Comparison of ENCODE assay signal across 24 mouse cellular contexts in genomic region chr6:24564081-24564480, GRCm38 (mm10). TPM values are rescaled to one million over a fixed set of nuclear protein-coding genes. Genes with fewer than 3 reads are reported as not detected.
A peak's percentile ranks its signal among the peaks of the same experiment; 100 is the strongest.
DNase-seq lines count a peak whose midpoint lies in the region; ATAC-seq and TF ChIP-seq lines count a peak whose summit lies in the region.
"Had no signal": no experiment of that assay in that cellular context is flagged by ENCODE, and none has a peak within 500 bp of the region (broad histone marks: within the 10 kb centered on the region; RNA-seq: fewer than 3 reads in every experiment).

No protein-coding gene starts in this region.

- no peak overlapping the region for H3K27ac ChIP-seq in kidney, embryonic 15.5 days
- no peak overlapping the region for H3K27ac ChIP-seq in kidney, adult 2 months (ENCODE audit: insufficient read depth, low read depth, low read length)
- H3K27ac ChIP-seq: hindbrain, embryonic 15.5 days; liver, embryonic 12.5 days; lung, embryonic 15.5 days; macrophage; midbrain, embryonic 13.5 days; neural tube, embryonic 15.5 days had no signal

- H3K4me2 ChIP-seq in kidney, embryonic 15.5 days = no peak overlapping the region
- H3K4me2 ChIP-seq: hindbrain, embryonic 15.5 days; liver, embryonic 12.5 days; lung, embryonic 15.5 days; midbrain, embryonic 13.5 days; neural tube, embryonic 15.5 days had no signal

- no peaks in the 10 kb centered on the region for H3K36me3 ChIP-seq in kidney, embryonic 15.5 days
- H3K36me3 ChIP-seq in kidney, adult 2 months (ENCODE audit: control insufficient read depth, insufficient read depth, low read length) = no peaks in the 10 kb centered on the region
- H3K36me3 ChIP-seq: hindbrain, embryonic 15.5 days; liver, embryonic 12.5 days; lung, embryonic 15.5 days; midbrain, embryonic 13.5 days; neural tube, embryonic 15.5 days had no signal

- H3K4me1 ChIP-seq in kidney, embryonic 15.5 days = no peaks in the 10 kb centered on the region
- no peaks in the 10 kb centered on the region for H3K4me1 ChIP-seq in kidney, adult 2 months (ENCODE audit: control insufficient read depth, insufficient read depth, low read length)
- H3K4me1 ChIP-seq: hindbrain, embryonic 15.5 days; liver, embryonic 12.5 days; lung, embryonic 15.5 days; midbrain, embryonic 13.5 days; neural tube, embryonic 15.5 days had no signal

- no peak for TF ChIP-seq CTCF in kidney, adult 2 months (conservative IDR thresholded peaks at IDR 0.05; ENCODE audit: insufficient read depth, insufficient read length, low read depth, low read length)

- ATAC-seq in kidney, embryonic 15.5 days (replicated peaks; ENCODE audit: low FRiP score) = no peak
- ATAC-seq: forebrain, embryonic 16.5 days; intestine, embryonic 16.5 days; liver, embryonic 12.5 days; midbrain, embryonic 13.5 days had no signal

- WGBS in kidney, embryonic 15.5 days = 76% methylated on average over 9 of the region's 9 CpGs
- 66% methylated on average over 9 of the region's 9 CpGs for WGBS in kidney, adult 2 months

- TF ChIP-seq POLR2A in kidney, adult 2 months (IDR thresholded peaks at IDR 0.05; ENCODE audit: low read depth, low read length) = no peak

- H3K9me3 ChIP-seq in kidney, embryonic 15.5 days (replicated peaks) = no peaks in the 10 kb centered on the region
- H3K9me3 ChIP-seq: hindbrain, embryonic 15.5 days; liver, embryonic 12.5 days; lung, embryonic 15.5 days; midbrain, embryonic 13.5 days; neural tube, embryonic 15.5 days had no signal

- H3K4me3 ChIP-seq in kidney, embryonic 15.5 days (replicated peaks) = no peak overlapping the region
- H3K4me3 ChIP-seq in kidney, adult 2 months (ENCODE audit: insufficient read depth, low read depth, low read length) = no peak overlapping the region
- H3K4me3 ChIP-seq: erythroblast, embryonic 14.5 days; hindbrain, embryonic 15.5 days; liver, embryonic 12.5 days; lung, embryonic 15.5 days; midbrain, embryonic 13.5 days; myocyte; neural tube, embryonic 15.5 days had no signal

- DNase-seq in layer of hippocampus, adult 11-12 months (ENCODE audit: low spot score) = peak; percentile 47
- DNase-seq in layer of hippocampus, adult 9-10 months (ENCODE audit: low spot score) = no peak
- peak; percentile 20 for DNase-seq in cerebellum, adult 11 months
- DNase-seq in cerebellum, adult 9-11 months = peak; percentile 44
- peak; percentile 66 for DNase-seq in layer of hippocampus, adult 9-11 months
- DNase-seq in urinary bladder, adult 2 months (ENCODE audit: low spot score) = no peak
- DNase-seq in kidney, adult 2 months = no peak
- DNase-seq: kidney, postnatal 10 days had no signal

- no peak overlapping the region for H3K9ac ChIP-seq in kidney, embryonic 15.5 days
- H3K9ac ChIP-seq: hindbrain, embryonic 15.5 days; liver, embryonic 12.5 days; lung, embryonic 15.5 days; midbrain, embryonic 13.5 days; neural tube, embryonic 15.5 days had no signal

- H3K27me3 ChIP-seq in kidney, embryonic 15.5 days = no peaks in the 10 kb centered on the region
- no peaks in the 10 kb centered on the region for H3K27me3 ChIP-seq in kidney, adult 2 months (replicated peaks; ENCODE audit: control insufficient read depth, insufficient read depth, low read length)
- H3K27me3 ChIP-seq: hindbrain, embryonic 15.5 days; liver, embryonic 12.5 days; lung, embryonic 15.5 days; midbrain, embryonic 13.5 days; neural tube, embryonic 15.5 days had no signal

RNA-seq across cellular contexts. Expression of gene Lmod2, which starts 33.5 kb away (rescaled TPM):
- 0.17 and 0.55 TPM in 2 replicates for polyA plus RNA-seq in kidney, embryonic 15.5 days (2015; fragmentation: Nextera tagmentation; extraction: Ambion mirVana)
- polyA plus RNA-seq in urinary bladder, adult 2 months (2012; rRNA removed) = 0.03 TPM in 1 of 2 replicates, not detected in the other
- 1.1 TPM in 1 of 2 replicates, not detected in the other for polyA plus RNA-seq in kidney, adult 2 months (2012; rRNA removed)
- polyA plus RNA-seq: erythroblast, embryonic 14.5 days; forebrain, embryonic 16.5 days; hindbrain, embryonic 15.5 days; intestine, embryonic 16.5 days; limb, embryonic 11.5 days; liver, embryonic 12.5 days; macrophage; midbrain, embryonic 13.5 days; spleen, adult 2 months had no signal

RNA-seq across cellular contexts. Expression of gene Asb15, which starts 36.1 kb away (rescaled TPM):
- 0.18 and 0.45 TPM in 2 replicates for polyA plus RNA-seq in kidney, embryonic 15.5 days (2015; fragmentation: Nextera tagmentation; extraction: Ambion mirVana)
- polyA plus RNA-seq in urinary bladder, adult 2 months (2012; rRNA removed) = 0.21 and 0.26 TPM in 2 replicates
- 2.6 and 3.8 TPM in 2 replicates for polyA plus RNA-seq in kidney, adult 2 months (2012; rRNA removed)
- polyA plus RNA-seq: C2C12; embryonic facial prominence, embryonic 11.5 days; erythroblast, embryonic 14.5 days; forebrain, embryonic 16.5 days; intestine, embryonic 16.5 days; limb, embryonic 11.5 days; lung, embryonic 15.5 days; macrophage; midbrain, embryonic 13.5 days; neural tube, embryonic 15.5 days; spleen, adult 2 months had no signal

RNA-seq across cellular contexts. Expression of gene Ndufa5, which starts 36.3 kb away (rescaled TPM):
- polyA plus RNA-seq in kidney, embryonic 15.5 days (2015; fragmentation: Nextera tagmentation; extraction: Ambion mirVana) = 377 and 407 TPM in 2 replicates
- 32.5 and 59.8 TPM in 2 replicates for polyA plus RNA-seq in urinary bladder, adult 2 months (2012; rRNA removed)
- 14.8 and 24.9 TPM in 2 replicates for polyA plus RNA-seq in kidney, adult 2 months (2012; rRNA removed)

RNA-seq across cellular contexts. Expression of gene Iqub, which starts 49.2 kb away (rescaled TPM):
- polyA plus RNA-seq in kidney, embryonic 15.5 days (2015; fragmentation: Nextera tagmentation; extraction: Ambion mirVana) = 0.05 and 0.12 TPM in 2 replicates
- polyA plus RNA-seq in urinary bladder, adult 2 months (2012; rRNA removed) = 0.06 and 0.12 TPM in 2 replicates
- polyA plus RNA-seq in kidney, adult 2 months (2012; rRNA removed) = 0.03 TPM in 1 of 2 replicates, not detected in the other
- polyA plus RNA-seq: C2C12; erythroblast, embryonic 14.5 days; limb, embryonic 11.5 days; macrophage; myocyte; spleen, adult 2 months; stomach, embryonic 16.5 days had no signal

Comparison
In these comparisons a context has a peak if more than half of its experiments do, and no peak if none do; other contexts are left out.
1. DNase-seq: peak in layer of hippocampus, adult 11-12 months (single experiment), cerebellum, adult 11 months (single experiment), cerebellum, adult 9-11 months (single experiment) and layer of hippocampus, adult 9-11 months (single experiment); none in layer of hippocampus, adult 9-10 months (single experiment), urinary bladder, adult 2 months (single experiment) and kidney, adult 2 months (single experiment).